Mouse (Mus musculus) testis, postnatal 10 days (tissue): ENCODE results near the gene Dtx3.

ENCODE experiments used
- DNase-seq: peaks from one replicate; pipeline ENCODE4 v3.0.0; 2021; ENCODE audit warnings: low spot score

Gene Dtx3

DNA sequence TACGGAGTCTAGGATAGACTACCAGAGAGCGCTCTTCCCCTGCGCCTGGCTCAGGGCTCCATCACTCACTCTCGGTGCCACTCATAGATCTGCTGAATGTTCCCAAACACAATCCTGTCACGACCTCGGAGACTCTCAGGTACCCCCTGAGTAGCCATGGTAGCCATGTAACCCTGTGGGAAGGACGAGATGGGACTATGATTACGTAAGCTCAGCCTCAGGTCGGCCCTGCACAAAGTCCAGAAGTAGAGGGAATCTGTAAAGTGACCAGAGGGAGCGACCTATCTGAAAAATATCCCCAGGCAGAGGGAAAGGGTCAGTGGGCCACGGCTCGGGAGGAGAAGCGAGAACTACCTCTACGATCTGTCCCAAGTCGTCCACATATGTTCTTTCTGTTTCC lies 10.0 kb downstream of the Dtx3 start:
- DNase-seq = no peak

DNA sequence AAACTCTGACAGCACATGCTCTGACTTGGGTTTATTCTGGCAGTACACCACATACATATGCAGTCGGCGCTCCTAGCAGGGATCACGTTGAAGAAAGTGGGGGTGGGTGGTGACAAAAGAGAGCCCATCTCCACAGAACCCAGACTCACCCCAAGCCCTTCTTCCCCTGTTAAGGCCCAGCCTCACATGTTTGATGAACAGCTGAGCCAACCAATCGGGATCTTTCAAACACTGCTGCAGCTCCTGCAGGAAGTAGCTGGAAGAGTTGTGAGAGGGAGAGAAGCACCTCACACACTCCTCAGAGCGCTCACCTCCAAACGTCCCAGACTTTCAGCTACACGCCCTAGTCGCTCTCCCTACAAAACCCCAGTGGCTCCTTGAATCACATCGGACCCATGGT lies 10.4 kb downstream of the Dtx3 start:
- no peak for DNase-seq

DNA sequence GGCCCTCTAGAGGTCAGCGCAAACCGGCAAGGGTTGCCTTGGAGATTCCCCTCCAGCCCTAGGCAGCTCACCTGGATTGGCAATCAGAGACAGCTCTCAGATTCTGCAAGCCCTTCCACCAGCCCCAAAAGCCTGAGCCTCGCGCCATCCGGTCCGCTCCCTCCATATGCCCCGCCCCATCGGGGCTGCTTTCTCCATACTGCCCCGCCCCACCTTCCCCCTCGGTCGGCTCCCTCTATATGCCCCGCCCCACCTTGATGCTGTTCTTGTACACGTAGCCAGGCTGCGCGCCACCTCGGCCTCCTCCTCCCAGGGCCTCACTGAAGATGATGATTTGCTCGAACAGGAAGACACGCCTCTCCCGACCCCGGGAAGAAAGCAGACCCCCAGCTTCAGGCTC lies 11.8 kb downstream of the Dtx3 start:
- DNase-seq = no peak

GRCm38 (mm10) chr10:127182624-127183023 lies 12.9 kb downstream of the Dtx3 start:
- no peak for DNase-seq

DNA sequence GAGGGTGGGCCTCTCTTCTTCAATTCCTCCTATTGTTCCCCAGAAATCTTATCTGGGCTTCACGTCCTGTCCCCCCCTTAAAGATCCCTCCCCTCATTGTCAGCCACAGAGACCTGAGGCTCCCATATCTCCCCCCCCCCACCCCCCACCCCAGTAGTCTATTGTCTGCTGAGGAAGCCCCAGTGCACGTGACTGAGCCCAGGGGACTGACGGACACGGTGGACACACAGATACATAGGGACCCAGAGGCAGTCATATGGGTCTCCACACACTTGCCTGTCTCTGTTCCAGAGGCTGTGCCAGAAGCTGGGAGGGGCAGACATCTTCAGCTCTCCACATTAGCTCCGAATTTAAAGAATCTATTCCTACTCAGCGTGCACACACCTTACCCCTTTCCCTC lies 14.0 kb downstream of the Dtx3 start:
- no peak for DNase-seq

GRCm38 (mm10) chr10:127180695-127181047 lies 14.9 kb downstream of the Dtx3 start:
- no peak for DNase-seq

- DNase-seq = no peak
Observed at GRCm38 (mm10) chr10:127179871-127180694, 15.4 kb downstream of the Dtx3 start, which contains the start of gene Slc26a10. Gene Slc26a10 (minus strand): TSS chr10:127180645.

DNA sequence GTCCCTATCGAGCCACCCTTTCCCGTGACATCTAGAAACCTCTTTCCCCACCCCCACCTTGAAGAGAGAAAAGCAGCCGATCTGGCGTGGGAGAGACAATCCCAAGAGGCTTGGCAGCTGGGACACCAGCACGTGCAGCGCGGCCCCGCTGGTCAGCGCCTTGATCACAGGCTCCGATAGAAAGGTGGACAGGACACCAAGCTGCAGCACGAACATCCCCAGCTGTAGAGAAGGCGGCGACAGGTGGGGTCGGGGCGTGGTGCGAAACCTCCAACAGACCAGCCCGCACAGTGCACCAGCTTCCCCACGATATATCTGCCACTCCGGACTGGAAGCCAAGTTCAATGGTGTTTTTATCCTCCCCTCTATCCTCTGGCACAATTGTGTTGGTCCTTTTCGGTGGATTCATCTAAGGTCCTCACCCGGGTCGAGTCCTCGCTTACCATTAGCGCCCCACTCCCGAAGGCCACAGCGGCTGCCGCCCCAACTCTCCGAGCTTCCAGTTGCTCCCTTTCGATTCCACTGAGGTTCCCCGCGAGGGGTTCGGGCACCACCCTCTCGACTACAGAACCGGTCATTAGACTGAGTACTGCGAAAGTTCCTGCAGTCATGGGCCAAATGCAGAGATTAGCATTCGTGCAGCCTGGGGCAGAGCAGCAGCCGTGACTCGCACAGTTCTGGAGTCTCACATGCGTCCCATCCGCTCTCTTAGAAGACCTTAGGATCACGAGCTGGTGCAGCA lies 17.1 kb downstream of the Dtx3 start:
- no peak for DNase-seq

DNA sequence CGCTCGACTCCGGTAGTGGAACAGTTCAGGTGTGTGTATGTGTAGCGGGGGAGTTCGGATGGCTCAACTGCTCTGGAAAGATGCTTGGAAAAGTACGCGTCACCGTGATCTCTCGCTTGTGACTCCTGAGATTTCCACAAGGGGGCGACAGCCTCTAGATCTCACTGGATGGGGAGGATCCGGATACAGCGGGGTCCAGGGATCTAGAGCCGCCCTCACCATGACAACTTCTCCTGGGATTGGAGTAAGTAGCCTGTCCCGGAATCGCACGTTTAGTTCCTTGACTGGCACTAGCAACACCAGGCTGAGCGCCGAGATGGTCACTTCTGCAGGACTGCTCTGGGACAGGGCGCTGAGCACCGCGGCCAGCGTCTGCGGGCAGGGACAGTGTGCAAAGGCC lies 17.8 kb downstream of the Dtx3 start:
- DNase-seq = peak; percentile 86

DNA sequence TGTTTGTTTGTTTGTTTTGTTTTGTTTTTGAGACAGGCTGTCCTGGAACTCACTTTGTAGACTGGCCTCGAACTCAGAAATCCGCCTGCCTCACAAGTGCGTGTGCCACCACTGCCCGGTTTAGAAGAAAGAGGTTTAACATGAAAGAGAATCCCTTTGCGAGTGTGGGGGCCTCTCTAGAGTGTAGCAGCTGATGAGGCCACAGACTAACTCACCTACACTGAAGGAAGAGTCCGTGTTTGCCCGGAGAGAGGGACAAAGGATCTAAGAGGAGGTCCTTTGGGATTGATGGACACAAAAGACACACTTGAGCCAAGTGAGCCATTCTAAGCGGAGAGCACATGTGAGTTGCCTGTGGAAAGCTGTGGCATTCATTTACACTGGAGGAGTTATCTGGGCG lies 18.3 kb downstream of the Dtx3 start:
- DNase-seq = no peak

DNA sequence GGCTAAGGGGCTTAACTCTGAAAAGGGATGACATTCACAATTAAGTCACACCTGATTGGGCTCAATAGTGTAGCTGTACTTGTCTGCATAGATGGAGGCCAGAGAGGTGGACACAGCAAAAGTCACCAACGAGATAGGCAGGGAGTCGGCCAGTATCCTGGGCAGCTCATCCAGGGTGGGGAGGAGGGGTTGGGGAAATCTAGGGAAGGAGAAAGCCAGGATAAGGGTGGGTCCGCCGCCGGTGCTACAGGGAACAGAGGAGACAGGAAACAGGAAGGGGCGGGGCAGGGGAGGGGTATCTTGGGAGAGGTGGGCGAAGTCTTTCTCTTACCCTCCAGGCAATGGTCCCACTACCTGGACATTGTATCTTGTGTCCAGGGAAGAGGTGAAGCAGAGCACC lies 18.8 kb downstream of the Dtx3 start:
- DNase-seq = no peak

GRCm38 (mm10) chr10:127176228-127176627 lies 19.3 kb downstream of the Dtx3 start:
- DNase-seq = no peak

GRCm38 (mm10) chr10:127174170-127174569 lies 21.4 kb downstream of the Dtx3 start:
- DNase-seq = no peak

DNA sequence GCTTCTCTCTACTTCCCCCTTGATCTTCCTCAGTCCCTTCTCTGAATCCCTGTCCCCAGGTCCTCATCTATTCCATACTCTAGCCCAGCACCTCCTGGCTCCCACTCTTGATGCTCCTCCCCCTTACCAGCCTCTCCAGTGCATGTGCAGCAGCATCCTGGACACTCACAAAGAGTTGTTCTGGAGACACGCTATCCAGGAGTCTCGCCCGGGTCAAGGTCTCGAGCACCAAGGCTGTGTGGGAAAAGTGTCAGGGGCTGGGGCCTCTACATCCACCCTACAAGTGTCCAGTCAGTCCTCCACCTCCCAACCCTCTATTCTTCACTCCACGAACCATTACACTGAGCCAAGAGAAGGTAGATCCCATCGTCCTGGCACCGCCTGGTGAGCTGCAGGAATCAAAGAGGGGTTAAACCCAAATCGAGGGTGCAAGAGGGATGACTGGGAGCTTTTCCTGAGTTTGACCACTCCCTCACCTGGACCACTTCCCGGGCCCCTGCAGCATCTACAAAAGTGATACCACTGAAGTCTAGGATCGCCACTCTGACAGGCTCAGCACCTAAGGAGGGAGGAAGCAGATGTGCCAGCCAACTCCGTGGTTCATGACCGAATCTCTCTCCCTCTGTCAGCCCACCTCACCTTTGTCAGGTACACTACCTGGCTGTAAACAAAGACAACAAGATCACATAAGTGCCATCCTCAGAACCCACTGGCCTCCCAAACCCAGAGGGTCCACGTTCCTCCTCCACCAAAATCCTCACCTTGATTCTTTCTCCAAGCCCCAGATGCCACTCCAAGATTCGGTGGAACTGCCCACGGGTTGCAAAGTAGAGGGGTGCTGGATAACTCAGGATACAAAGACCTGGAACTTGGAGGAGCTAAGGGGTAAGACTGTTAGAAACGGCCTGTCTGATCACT lies 22.1 kb downstream of the Dtx3 start:
- no peak for DNase-seq

DNA sequence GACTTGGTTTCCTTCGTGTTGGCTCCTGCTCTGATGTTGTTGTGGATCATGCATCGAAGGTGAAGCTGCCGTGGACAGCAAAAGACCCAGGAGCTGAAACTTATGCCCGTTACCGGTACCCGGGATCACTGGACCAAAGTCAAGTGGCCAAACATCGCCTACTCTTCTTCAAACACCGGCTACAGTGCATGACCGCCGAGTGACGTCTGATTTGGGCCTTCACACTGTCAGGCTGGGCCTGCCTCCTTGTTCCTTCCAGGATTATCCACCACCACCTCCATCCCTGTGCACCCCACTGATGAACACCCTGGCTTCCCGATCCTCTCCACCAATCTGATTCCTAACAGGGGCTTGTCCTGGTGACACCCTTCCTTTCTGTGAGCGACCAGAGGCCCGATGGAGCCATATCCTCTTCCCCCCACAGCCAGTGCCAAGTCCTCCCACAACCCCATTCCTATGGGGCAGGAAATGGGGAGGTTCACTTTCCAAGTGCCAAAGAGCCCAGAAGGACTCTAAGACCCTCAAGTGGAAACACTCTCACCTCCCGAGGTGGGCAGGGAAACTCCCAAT lies 23.8 kb downstream of the Dtx3 start:
- no peak for DNase-seq

- DNase-seq = peak; percentile 89
Observed at GRCm38 (mm10) chr10:127170837-127171272, 24.7 kb downstream of the Dtx3 start.

DNA sequence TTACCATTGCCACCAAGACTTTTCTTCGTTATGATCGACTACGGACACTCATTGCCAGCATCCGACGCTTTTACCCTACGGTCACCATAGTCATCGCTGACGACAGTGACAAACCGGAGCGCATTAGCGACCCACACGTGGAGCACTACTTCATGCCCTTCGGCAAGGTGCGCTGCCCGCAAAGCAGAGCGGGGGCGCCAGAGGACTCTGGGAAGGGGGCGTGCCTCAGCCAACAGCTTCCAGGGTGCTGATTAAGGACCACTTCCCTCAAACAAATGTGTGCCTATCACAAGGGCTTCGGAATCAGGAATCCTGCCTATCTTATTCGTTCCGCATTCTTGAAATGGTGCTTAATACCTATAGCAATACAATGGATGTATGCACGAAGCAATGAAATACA lies 25.5 kb downstream of the Dtx3 start:
- no peak for DNase-seq

DNA sequence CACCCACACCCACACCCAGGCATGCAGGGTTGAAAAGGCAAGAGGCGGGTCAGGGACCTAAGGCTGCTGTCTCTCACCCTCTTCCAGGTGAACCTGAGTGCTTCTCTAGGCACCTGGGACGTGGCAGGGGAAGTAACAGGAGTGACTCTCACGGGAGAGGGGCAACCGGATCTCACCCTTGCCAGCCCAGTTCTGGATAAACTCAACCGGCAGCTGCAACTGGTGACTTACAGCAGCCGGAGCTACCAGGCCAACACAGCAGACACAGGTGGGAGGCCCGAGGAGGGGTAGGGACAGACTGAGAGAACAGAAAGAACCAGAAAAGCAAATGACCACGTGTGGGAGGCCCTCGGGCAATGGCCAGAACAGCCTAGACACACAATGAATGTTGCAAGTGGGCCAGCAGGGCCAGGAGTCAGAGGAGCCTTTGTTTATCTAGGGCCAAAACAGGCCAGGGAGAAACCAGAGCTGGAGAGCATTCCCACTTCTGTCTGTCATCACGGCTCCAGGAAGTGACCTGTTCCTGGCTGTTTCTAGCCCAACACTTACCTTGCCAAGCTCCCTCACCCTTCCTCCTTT lies 27.8 kb downstream of the Dtx3 start:
- DNase-seq = no peak

- DNase-seq = no peak
Observed at GRCm38 (mm10) chr10:127166771-127167613, 28.5 kb downstream of the Dtx3 start.

DNA sequence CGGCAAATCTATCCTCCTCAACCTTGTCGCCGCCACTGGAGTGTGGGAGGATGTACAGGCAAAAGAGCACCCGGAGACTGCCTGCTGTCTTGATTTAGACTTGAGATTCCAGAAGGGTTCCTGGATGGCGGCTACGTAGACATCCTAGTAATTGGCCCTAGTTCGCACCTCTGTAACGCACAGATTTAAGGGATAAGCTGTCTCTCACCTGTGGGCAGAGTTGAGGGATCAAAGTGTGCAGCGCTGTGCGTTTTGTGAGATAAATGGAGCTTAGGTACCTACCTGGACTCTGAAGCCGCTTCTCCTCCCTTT lies 29.2 kb downstream of the Dtx3 start:
- no peak for DNase-seq
